Mouse (Mus musculus): ENCODE results near the gene Myh10. TPM values are rescaled to one million over a fixed set of nuclear protein-coding genes. Genes with fewer than 3 reads are reported as not detected.

Gene Myh10
- polyA plus RNA-seq, 1 experiment, result 6.8 TPM

DNA sequence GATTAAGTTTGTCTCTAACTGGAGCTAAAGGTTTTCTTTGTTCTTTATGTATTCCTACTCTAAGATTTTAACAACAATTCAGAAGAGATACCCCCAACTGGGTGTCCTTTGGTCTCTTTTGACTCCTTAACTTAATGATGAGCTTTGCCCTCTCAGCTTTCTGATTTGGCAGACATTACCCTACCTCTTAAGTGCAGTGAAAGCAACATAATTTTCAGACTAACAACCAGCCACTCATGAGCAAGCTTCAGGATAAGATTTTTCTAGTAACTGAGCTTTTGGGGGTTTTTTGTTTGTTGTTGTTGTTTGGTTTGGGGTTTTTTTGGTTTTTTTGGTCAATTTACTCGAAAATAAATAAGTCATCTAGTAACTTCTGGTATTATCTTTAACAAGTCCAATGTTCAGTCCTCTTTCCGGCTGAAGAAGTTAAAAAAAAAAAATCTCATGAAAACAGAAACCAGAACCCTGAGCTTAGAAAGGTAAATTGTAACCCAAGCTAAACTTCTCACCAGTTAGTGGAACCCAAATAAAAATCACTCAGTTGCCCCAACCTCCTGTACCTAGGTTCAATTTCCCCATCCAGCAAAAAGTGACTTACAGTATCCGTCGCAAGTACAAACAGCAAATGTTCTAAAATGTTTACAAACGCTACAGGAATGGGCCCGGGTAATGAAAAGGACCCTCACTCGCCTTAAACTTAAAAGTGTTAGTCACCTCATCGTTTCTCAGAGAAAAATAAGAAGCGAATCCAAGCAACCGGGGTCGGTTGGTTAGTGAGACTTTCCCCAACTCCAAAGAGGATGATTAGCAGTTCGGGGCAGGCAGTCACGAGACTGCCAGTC lies 160.5 kb downstream of the Myh10 start:
- no peak for TF ChIP-seq POLR2A (IDR thresholded peaks at IDR 0.05; ENCODE audit: low read depth, low read length)
- TF ChIP-seq CTCF (IDR thresholded peaks at IDR 0.05; ENCODE audit: extremely low read depth, insufficient read length, insufficient replicate concordance, low read depth, low read length), result no peak
- Histone ChIP-seq H3K4me1 (ENCODE audit: control insufficient read depth, insufficient read depth, insufficient read length, low read length) (peaks cover 15% of the 10 kb centered on the region; the same call in 1 of the 2 replicates), H3K4me3 (ENCODE audit: low read depth, low read length) (peak overlapping the region; percentile 81), H3K27me3 (ENCODE audit: control insufficient read depth, insufficient read depth, low read length) (no peaks in the 10 kb centered on the region), H3K27ac (ENCODE audit: insufficient read depth, low read depth, low read length) (peak overlapping the region; percentile 93), H3K36me3 (ENCODE audit: control insufficient read depth, insufficient read depth, low read length) (no peaks in the 10 kb centered on the region)
- under 1% methylated on average over 13 of the region's 13 CpGs for WGBS

- under 1% methylated on average over 36 of the region's 36 CpGs for WGBS
- peak overlapping the region; percentile 93 for H3K27ac ChIP-seq (ENCODE audit: insufficient read depth, low read depth, low read length)
- peak overlapping the region; percentile 81 for H3K4me3 ChIP-seq (ENCODE audit: low read depth, low read length)
- no peaks in the 10 kb centered on the region for H3K36me3 ChIP-seq (ENCODE audit: control insufficient read depth, insufficient read depth, low read length)
- TF ChIP-seq POLR2A (IDR thresholded peaks at IDR 0.05; ENCODE audit: low read depth, low read length) (no peak), CTCF (IDR thresholded peaks at IDR 0.05; ENCODE audit: extremely low read depth, insufficient read length, insufficient replicate concordance, low read depth, low read length) (no peak)
- no peaks in the 10 kb centered on the region for H3K27me3 ChIP-seq (ENCODE audit: control insufficient read depth, insufficient read depth, low read length)
- H3K4me1 ChIP-seq (ENCODE audit: control insufficient read depth, insufficient read depth, insufficient read length, low read length), result peaks cover 15% of the 10 kb centered on the region; the same call in 1 of the 2 replicates
These were observed 161.1 kb downstream of the Myh10 start for GRCm38 (mm10) chr11:68852486-68852901.

DNA sequence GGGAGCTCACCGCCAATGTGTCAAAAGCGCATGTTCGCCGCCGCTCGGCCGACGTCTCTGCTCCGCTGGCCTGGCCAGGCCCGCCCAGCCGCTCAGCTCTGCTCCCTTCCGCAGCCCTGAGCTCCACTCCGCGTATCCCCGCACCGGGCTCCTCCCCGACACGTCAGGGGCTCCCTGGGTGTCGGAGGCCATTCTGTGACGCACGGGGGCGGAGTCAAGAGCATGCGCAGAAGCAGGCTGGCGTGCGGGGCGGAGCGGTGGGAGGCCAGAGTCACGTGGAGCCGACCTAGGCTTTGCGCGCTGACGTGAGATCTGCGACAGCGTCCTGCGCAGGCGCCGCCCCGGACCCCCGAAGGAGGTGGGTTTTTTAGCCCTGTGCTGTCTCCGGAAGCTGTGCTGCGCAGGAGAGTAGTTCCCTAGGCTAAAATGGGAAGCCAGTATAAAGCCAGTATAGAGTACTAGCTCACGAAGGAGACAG lies 161.6 kb downstream of the Myh10 start:
- no peaks in the 10 kb centered on the region for H3K27me3 ChIP-seq (ENCODE audit: control insufficient read depth, insufficient read depth, low read length)
- H3K4me1 ChIP-seq (ENCODE audit: control insufficient read depth, insufficient read depth, insufficient read length, low read length), result peaks cover 15% of the 10 kb centered on the region; the same call in 1 of the 2 replicates
- TF ChIP-seq POLR2A (IDR thresholded peaks at IDR 0.05; ENCODE audit: low read depth, low read length) (peak; percentile 98), CTCF (IDR thresholded peaks at IDR 0.05; ENCODE audit: extremely low read depth, insufficient read length, insufficient replicate concordance, low read depth, low read length) (no peak)
- no peaks in the 10 kb centered on the region for H3K36me3 ChIP-seq (ENCODE audit: control insufficient read depth, insufficient read depth, low read length)
- peak overlapping the region; percentile 93 for H3K27ac ChIP-seq (ENCODE audit: insufficient read depth, low read depth, low read length)
- peak overlapping the region; percentile 81 for H3K4me3 ChIP-seq (ENCODE audit: low read depth, low read length)
- WGBS, result under 1% methylated on average over 42 of the region's 42 CpGs

DNA sequence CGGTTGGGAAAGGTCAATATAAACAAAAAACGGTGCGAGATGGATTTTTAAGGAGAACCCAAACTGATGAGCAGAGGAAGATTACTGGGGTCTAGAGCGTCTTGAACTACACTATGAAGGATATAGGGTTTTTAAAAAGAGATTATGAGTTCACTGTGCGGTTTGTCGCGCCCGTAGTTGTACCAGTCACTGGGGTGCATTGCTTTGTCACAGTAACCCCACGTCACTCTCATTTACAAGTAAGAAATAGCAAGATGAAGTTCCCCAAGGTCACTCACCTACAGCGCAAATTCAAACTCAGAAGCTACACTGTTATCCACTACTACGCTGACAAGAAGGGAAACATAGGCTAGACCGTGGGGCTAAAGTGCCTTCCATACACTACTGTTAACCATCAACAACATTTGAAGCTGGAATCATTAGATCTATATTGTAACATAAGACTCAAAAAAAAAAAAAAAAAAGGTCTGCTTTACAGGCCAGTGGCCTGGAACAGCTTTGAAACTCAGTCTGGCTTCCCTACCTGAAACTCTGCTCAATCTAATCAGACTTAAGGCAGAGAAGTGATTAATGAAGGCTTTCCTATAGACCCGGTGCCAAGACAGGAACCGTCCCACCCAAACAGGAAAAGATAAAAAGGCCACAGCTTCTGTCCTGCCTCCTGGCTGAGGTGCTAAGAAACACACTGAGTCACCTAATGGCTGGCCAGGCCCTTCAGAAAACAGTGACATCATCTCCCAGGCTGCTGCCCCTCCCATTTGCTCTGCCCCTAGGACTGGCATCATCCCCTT lies 162.4 kb downstream of the Myh10 start:
- no peak overlapping the region for H3K4me3 ChIP-seq (ENCODE audit: low read depth, low read length)
- peaks cover 15% of the 10 kb centered on the region; the same call in 1 of the 2 replicates for H3K4me1 ChIP-seq (ENCODE audit: control insufficient read depth, insufficient read depth, insufficient read length, low read length)
- 15% methylated on average over 14 of the region's 14 CpGs for WGBS
- H3K27me3 ChIP-seq (ENCODE audit: control insufficient read depth, insufficient read depth, low read length), result no peaks in the 10 kb centered on the region
- TF ChIP-seq POLR2A (IDR thresholded peaks at IDR 0.05; ENCODE audit: low read depth, low read length) (no peak), CTCF (IDR thresholded peaks at IDR 0.05; ENCODE audit: extremely low read depth, insufficient read length, insufficient replicate concordance, low read depth, low read length) (no peak)
- peak overlapping the region; percentile 79 for H3K27ac ChIP-seq (ENCODE audit: insufficient read depth, low read depth, low read length)
- H3K36me3 ChIP-seq (ENCODE audit: control insufficient read depth, insufficient read depth, low read length), result no peaks in the 10 kb centered on the region

DNA sequence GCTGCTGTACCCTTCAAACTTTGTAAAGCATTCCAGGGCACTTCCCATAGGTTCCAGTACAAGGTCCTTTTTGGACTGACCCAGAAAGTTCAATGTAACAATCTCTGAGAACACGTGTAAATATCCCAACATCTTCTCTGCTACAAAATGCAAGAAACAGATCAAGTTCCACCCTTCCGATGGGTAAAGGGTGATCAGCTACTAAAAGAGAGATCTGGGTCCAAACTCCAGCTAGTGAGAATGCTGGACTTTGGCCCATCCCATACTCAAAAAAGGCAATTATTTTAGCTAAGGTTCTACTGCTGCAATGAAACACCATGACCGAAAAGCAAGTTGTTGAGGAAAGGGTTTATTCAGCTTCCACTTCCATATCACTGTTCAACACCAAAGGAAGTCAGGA lies 163.3 kb downstream of the Myh10 start:
- Histone ChIP-seq H3K4me1 (ENCODE audit: control insufficient read depth, insufficient read depth, insufficient read length, low read length) (peaks cover 15% of the 10 kb centered on the region; the same call in 1 of the 2 replicates), H3K4me3 (ENCODE audit: low read depth, low read length) (no peak overlapping the region), H3K27me3 (ENCODE audit: control insufficient read depth, insufficient read depth, low read length) (no peaks in the 10 kb centered on the region), H3K27ac (ENCODE audit: insufficient read depth, low read depth, low read length) (no peak overlapping the region; the same call in 1 of the 2 replicates), H3K36me3 (ENCODE audit: control insufficient read depth, insufficient read depth, low read length) (no peaks in the 10 kb centered on the region)
- no peak for TF ChIP-seq CTCF (IDR thresholded peaks at IDR 0.05; ENCODE audit: extremely low read depth, insufficient read length, insufficient replicate concordance, low read depth, low read length)
- no peak for TF ChIP-seq POLR2A (IDR thresholded peaks at IDR 0.05; ENCODE audit: low read depth, low read length)
- 40% methylated on average over 3 of the region's 3 CpGs for WGBS

DNA sequence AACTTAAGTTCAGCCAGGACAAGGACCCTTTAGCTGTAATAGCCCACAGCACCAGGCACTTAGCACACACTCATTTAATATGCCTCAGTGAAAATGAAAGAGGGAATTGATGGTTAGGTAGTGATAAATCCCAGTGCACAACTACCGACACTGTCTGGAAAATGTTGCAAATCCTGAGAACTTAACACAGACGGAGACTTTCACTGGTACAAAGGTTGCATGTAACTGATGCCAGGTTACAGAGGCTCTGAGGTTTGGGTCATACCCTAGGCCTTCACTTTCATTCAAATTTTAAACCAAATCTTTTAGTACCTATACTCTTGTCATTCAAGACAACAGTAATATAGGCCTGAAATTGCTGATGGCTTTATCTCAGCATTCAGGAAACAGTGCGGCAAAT lies 166.0 kb downstream of the Myh10 start:
- Histone ChIP-seq H3K27me3 (ENCODE audit: control insufficient read depth, insufficient read depth, low read length) (no peaks in the 10 kb centered on the region), H3K4me1 (ENCODE audit: control insufficient read depth, insufficient read depth, insufficient read length, low read length) (peaks cover 11% of the 10 kb centered on the region; the same call in 1 of the 2 replicates), H3K4me3 (ENCODE audit: low read depth, low read length) (no peak overlapping the region), H3K27ac (ENCODE audit: insufficient read depth, low read depth, low read length) (no peak overlapping the region), H3K36me3 (ENCODE audit: control insufficient read depth, insufficient read depth, low read length) (no peaks in the 10 kb centered on the region)
- 91% methylated on average over 3 of the region's 3 CpGs for WGBS
- no peak for TF ChIP-seq CTCF (IDR thresholded peaks at IDR 0.05; ENCODE audit: extremely low read depth, insufficient read length, insufficient replicate concordance, low read depth, low read length)
- TF ChIP-seq POLR2A (IDR thresholded peaks at IDR 0.05; ENCODE audit: low read depth, low read length), result no peak

Measured in small intestine, adult 2 months (tissue).